Mouse (Mus musculus) lung, postnatal 0 days (tissue): ENCODE data around the gene Slc24a2.

Experiments
- CTCF ChIP-seq: IDR thresholded peaks from 2 replicates; pipeline ENCODE4 v1.5.1; 2016; ENCODE audit warnings: antibody characterized with exemption, mild to moderate bottlenecking
- EP300 ChIP-seq: IDR thresholded peaks from 2 replicates; pipeline ENCODE4 v1.6.1; 2016; ENCODE audit warnings: antibody characterized with exemption, mild to moderate bottlenecking, control low read depth

DNA sequence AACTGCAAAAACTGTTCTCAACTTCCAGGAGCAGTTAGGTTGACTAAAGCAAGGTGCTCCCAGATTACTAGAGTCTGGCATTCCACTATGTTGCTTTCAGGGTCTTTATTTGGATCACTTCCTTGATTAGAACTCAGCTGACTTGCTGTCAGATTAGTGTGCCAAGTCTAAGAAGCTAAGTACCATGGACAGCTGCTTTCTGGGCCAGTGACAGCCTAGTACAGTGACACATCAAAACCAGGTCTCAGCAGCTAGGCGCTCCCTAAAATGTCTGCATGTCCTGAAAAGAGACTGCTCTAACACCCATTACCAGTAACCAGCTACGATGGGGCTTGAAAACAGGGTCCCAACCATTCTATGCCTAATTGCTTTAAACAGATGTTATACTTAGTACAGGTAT is 8.7 kb downstream of the Slc24a2 start:
- TF ChIP-seq CTCF, result no peak
- TF ChIP-seq EP300, result no peak
